Mouse (Mus musculus) C2C12 (cell line): ENCODE measurements around the gene Naa25.

ENCODE experiments used
- CTCF ChIP-seq: IDR thresholded peaks from one replicate; pipeline ENCODE4 v1.5.1; 2011; ENCODE audit not compliant: control insufficient read depth, insufficient read depth, insufficient read length
- FOSL1 ChIP-seq: IDR thresholded peaks from one replicate; pipeline ENCODE4 v1.8.0; 2011; ENCODE audit warnings: mild to moderate bottlenecking, low read length; ENCODE audit not compliant: poor library complexity, insufficient read depth, severe bottlenecking
- MAX ChIP-seq: IDR thresholded peaks from one replicate; pipeline ENCODE4 v1.6.1; 2011; ENCODE audit warnings: mild to moderate bottlenecking, control low read depth
- USF1 ChIP-seq: IDR thresholded peaks from one replicate; pipeline ENCODE4 v1.6.1; 2011; ENCODE audit warnings: low read depth, mild to moderate bottlenecking, control low read depth, moderate library complexity

DNA sequence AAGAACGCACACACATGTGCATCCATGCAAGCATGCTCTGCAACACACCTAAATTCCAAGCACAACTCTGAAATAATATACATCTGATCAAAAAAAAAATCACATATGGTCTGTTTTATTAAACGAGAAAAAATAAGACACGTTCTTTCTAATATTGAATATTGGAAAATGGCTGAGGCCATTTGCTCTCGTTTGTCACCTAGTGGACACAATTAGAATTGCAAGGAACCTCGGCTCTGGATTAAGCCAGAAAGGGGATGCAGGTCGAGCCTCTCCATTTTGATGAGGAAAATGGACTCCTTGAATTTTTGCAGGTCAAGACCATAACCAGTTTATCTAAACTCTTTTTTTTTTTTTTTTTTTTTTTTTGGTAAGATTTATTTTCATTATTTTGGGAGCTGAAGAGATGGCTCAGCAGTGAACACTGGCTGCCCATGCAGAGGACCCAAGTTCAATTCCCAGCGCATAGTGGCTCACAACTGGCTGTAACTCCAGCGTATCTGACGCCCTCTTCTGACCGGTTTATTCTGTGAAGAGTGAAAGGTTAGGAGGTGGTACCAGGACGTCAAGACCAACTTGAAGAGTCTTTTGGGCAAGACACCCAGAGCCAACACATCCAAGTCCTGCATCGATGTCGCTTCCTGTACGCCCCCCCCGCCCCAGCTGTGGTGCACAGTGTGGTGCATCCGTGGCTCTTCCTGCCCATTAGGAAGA lies 4.9 kb upstream of the Naa25 start:
- TF ChIP-seq USF1 (no peak), CTCF (no peak), MAX (no peak), FOSL1 (no peak)
